Mouse (Mus musculus): ENCODE data around the gene Gbx2.

Gbx2 gene

GRCm38 (mm10) chr1:89934316-89935260 lies 3.6 kb upstream of the Gbx2 start:
- DNase-seq, result no peak

GRCm38 (mm10) chr1:89933786-89934185 lies 2.8 kb upstream of the Gbx2 start:
- DNase-seq, result peak in 1 of 2 experiments; percentile 42

GRCm38 (mm10) chr1:89933028-89933427 lies 2.0 kb upstream of the Gbx2 start:
- DNase-seq, result peak in 1 of 2 experiments; percentile 22

- DNase-seq, result peak in 1 of 2 experiments; percentile 10
Observed at GRCm38 (mm10) chr1:89932616-89933015, 1.6 kb upstream of the Gbx2 start.

GRCm38 (mm10) chr1:89932021-89932423 lies 1.0 kb upstream of the Gbx2 start:
- peak in 1 of 2 experiments; percentile 31 for DNase-seq

- DNase-seq, result peak in 1 of 2 experiments; percentile 36
Observed at GRCm38 (mm10) chr1:89930551-89930950, 428 bp downstream of the Gbx2 start.

GRCm38 (mm10) chr1:89929721-89930505 lies 1.1 kb downstream of the Gbx2 start:
- peak; percentile 59 to 63 for DNase-seq

- no peak for DNase-seq
Observed at GRCm38 (mm10) chr1:89929181-89929580, 1.8 kb downstream of the Gbx2 start.

GRCm38 (mm10) chr1:89928676-89929075 lies 2.3 kb downstream of the Gbx2 start:
- peak in 1 of 2 experiments; percentile 38 for DNase-seq

GRCm38 (mm10) chr1:89927061-89927661 lies 3.8 kb downstream of the Gbx2 start:
- peak; percentile 49 to 63 for DNase-seq

- DNase-seq, result no peak
Observed at GRCm38 (mm10) chr1:89926583-89927060, 4.4 kb downstream of the Gbx2 start.

GRCm38 (mm10) chr1:89925501-89926190 lies 5.3 kb downstream of the Gbx2 start:
- no peak for DNase-seq

- DNase-seq, result no peak
Observed at GRCm38 (mm10) chr1:89923642-89924020, 7.3 kb downstream of the Gbx2 start.

GRCm38 (mm10) chr1:89922883-89923641 lies 7.9 kb downstream of the Gbx2 start:
- no peak for DNase-seq

GRCm38 (mm10) chr1:89922282-89922681 lies 8.7 kb downstream of the Gbx2 start:
- no peak for DNase-seq

- no peak for DNase-seq
Observed at GRCm38 (mm10) chr1:89921806-89922205, 9.2 kb downstream of the Gbx2 start.

- no peak for DNase-seq
Observed at GRCm38 (mm10) chr1:89919206-89919605, 11.8 kb downstream of the Gbx2 start.

- no peak for DNase-seq
Observed at GRCm38 (mm10) chr1:89918111-89918510, 12.9 kb downstream of the Gbx2 start.

- no peak for DNase-seq
Observed at GRCm38 (mm10) chr1:89913611-89914010, 17.4 kb downstream of the Gbx2 start.

- peak; percentile 35 to 59 for DNase-seq
Observed at GRCm38 (mm10) chr1:89912392-89912791, 18.6 kb downstream of the Gbx2 start.

GRCm38 (mm10) chr1:89909796-89910195 lies 21.2 kb downstream of the Gbx2 start:
- DNase-seq, result no peak

- no peak for DNase-seq
Observed at GRCm38 (mm10) chr1:89902641-89903040, 28.3 kb downstream of the Gbx2 start.

All from kidney, postnatal 4 days (tissue).